Mouse (Mus musculus) cerebellum, postnatal 14 days (tissue): ENCODE measurements around the gene Eif2b2.
A peak's percentile ranks its signal among the peaks of the same experiment; 100 is the strongest.

Source experiments
- DNase-seq, 2 experiments: peaks; one replicate each; pipeline ENCODE4 v3.0.0; 2021; ENCODE audit warnings: mixed read lengths in 2 of 2

The Eif2b2 gene

DNA sequence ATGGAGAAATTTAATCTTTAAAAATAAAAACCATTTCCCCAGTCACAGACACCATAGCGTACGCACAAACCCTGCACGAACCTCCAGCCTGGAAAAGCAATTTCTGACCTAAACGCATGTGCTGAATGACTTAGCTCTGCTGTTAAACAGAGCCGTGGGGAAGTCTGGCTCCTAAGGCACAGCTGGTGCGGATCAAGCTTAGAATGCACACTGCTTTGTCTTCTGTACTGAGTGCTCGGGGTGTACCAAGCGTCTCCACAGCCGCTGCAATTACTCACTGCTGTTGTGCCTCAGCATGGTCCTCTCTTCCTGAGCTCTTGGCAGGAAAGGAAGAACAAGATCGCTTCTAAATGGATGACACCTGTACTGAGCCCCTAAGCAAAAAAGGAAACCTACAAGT, 43.2 kb downstream of the Eif2b2 start:
- no peak for DNase-seq

GRCm38 (mm10) chr12:85263190-85263589, 43.9 kb downstream of the Eif2b2 start:
- no peak for DNase-seq

GRCm38 (mm10) chr12:85264531-85264930, 45.2 kb downstream of the Eif2b2 start:
- peak; percentile 60 to 67 for DNase-seq

DNA sequence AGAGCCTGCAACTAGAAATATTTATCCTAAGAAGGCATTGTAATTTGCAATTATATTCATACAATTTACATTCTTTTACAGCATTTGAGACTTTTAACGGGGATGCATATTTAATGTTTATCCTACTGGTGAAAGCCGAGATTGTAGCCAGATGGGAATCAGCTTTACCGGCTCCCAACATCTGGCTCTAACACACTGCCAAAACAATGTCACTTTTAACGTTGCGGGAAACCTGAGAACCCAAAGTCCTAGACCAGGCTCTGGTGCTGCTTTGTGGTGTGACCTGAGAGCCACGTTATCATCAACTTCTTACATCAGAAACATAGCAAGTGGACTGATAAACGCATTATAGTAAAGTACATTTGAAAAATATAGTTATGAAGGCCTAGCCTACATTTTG, 45.7 kb downstream of the Eif2b2 start:
- no peak for DNase-seq

GRCm38 (mm10) chr12:85266248-85266647, 47.0 kb downstream of the Eif2b2 start:
- DNase-seq: no peak

- DNase-seq: no peak
Measured at GRCm38 (mm10) chr12:85269821-85270220, 50.5 kb downstream of the Eif2b2 start.

DNA sequence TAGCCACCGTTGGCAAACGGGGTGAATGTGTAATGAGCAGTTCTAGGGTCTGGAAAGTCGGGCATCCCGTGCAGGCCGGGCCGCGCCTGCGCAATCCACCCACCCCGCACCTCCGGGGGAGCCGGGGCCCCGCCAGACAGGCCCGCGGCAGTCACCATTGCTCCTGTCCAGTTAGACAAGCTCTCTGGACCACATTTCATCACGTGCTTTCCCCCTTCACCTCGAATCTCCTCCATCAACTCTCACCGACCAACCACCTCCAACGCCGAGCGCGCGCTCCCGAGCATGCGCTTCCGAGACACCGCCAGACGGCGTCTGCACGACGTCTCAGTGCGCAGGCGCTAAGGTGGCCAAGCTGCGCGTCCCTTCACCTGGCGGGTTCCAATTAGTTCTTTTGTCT, 51.0 kb downstream of the Eif2b2 start, which contains the start of gene Mlh3:
TSS of gene Mlh3 (minus strand) at position 281 of the 400 bp plus-strand sequence.
- DNase-seq: peak; percentile 96

DNA sequence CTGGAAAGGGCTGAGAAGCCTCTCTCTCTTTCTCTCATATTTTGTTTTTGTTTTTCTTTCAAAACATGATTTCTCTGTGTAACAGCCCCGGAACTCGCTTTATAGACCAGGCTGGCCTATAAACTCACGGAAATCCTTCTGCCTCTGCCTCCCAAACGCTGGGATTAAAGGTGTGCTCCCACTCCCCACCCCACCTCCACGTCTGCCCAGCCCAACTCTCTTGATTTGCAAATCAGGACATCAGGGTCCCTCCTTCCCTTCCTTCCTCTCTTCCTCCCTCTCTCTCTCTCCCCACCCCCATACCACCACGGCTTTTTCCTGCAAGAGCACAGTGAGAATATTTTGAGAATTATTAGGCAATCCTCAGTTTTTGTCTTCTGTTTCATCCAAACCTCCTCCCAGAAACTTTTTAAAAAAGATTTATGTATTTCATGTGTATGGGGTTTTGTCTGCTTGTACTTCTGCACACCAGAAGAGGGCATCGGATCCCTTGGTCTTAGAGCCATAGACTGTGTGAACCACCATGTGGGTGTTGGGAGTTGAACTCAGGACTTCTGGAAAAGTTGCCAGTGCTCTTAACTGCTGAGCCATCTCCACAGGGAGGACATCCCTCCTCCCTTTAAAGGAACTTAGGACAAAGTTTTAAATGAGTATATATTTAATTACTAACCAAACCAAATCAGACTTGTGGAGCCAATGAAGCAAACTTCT, 52.0 kb downstream of the Eif2b2 start:
- DNase-seq: no peak

DNA sequence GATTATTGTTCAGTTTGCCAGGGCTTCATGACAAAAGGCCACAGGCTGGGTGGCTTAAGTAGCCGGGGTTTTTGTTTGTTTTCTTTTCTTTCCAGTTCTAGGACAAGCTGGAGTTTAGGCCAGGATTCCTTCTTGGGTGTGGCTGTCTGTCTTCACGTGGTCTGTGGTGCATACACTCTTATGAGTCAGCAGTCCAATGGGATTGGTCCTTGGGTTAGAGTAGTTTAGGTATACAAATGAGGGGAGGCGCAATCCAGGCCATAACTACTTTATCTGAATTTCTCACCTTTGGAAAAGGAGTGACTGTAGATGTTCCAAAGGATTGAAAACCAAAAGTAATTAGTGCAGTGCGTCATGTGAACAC, 52.5 kb downstream of the Eif2b2 start:
- DNase-seq: no peak

GRCm38 (mm10) chr12:85273508-85273907, 54.2 kb downstream of the Eif2b2 start:
- no peak for DNase-seq
